Mouse (Mus musculus) kidney, postnatal 0 days (tissue): ENCODE results near the gene Fcho2. TPM values are rescaled to one million over a fixed set of nuclear protein-coding genes. Genes with fewer than 3 reads are reported as not detected.
A peak's percentile ranks its signal among the peaks of the same experiment; 100 is the strongest.

Experiments
- ATAC-seq: fragments of 200-750 bp; cut with Nextera tagmentation; replicated peaks from 2 replicates; pipeline ENCODE4 v1.8.0; 2017; ENCODE audit warnings: low read depth, moderate number of reproducible peaks, moderate TSS enrichment, moderate library complexity; ENCODE audit not compliant: low FRiP score
- DNase-seq: peaks from one replicate; pipeline ENCODE4 v3.0.0-alpha.2; 2016; ENCODE audit warnings: low spot score
- H3K27ac ChIP-seq: fragments of 300-500 bp; sonication (generic); 2 replicates; pipeline ENCODE4 v1.5.1; 2014; ENCODE audit warnings: mild to moderate bottlenecking
- H3K27me3 ChIP-seq: fragments of 300-500 bp; sonication (generic); 2 replicates; pipeline ENCODE4 v1.6.1; 2014; ENCODE audit warnings: low read length, mixed read lengths; ENCODE audit not compliant: insufficient read depth
- H3K36me3 ChIP-seq: fragments of 300-500 bp; sonication (generic); 2 replicates; pipeline ENCODE4 v1.6.1; 2014; ENCODE audit warnings: low read length, mixed read lengths; ENCODE audit not compliant: insufficient read depth
- H3K4me1 ChIP-seq: fragments of 300-500 bp; sonication (generic); replicated peaks from 2 replicates; pipeline ENCODE4 v1.6.1; 2014; ENCODE audit warnings: antibody characterized with exemption, low read length, mixed read lengths; ENCODE audit not compliant: insufficient read depth
- H3K4me2 ChIP-seq: fragments of 300-500 bp; sonication (generic); 2 replicates; pipeline ENCODE4 v1.6.1; 2014; ENCODE audit warnings: mild to moderate bottlenecking, low read length, moderate library complexity, mixed read lengths
- H3K4me3 ChIP-seq: fragments of 300-500 bp; sonication (generic); replicated peaks from 2 replicates; pipeline ENCODE4 v1.5.1; 2014; ENCODE audit warnings: low read depth, low read length
- H3K9ac ChIP-seq: fragments of 300-500 bp; sonication (generic); 2 replicates; pipeline ENCODE4 v1.6.1; 2014; ENCODE audit warnings: low read depth, low read length
- H3K9me3 ChIP-seq: fragments of 300-500 bp; sonication (generic); replicated peaks from 2 replicates; pipeline ENCODE4 v1.6.1; 2016; ENCODE audit warnings: low read length, inconsistent platforms, mixed read lengths
- CTCF ChIP-seq: IDR thresholded peaks from 2 replicates; pipeline ENCODE4 v1.5.1; 2016; ENCODE audit warnings: antibody characterized with exemption, low read depth, mild to moderate bottlenecking, moderate library complexity
- WGBS: fragments of 180-500 bp; shearing (Covaris S2); extraction: QIAGEN DNeasy Blood & Tissue Kit; methylation state at CpG from one replicate; pipeline ENCODE4 v1.1.7; 2014; 5-methylcytosine and 5-hydroxymethylcytosine counted together
- polyA plus RNA-seq: library from polyadenylated mRNA; unstranded; fragments of >200 nt; fragmentation: Nextera tagmentation; extraction: Ambion mirVana; gene quantifications from 2 replicates; pipeline ENCODE4 v1.2.1, GENCODE M21; 2015

The Fcho2 gene
- polyA plus RNA-seq, 1 experiment from 2014 or later, result 33.0 TPM

- DNase-seq (no peak), ATAC-seq (no peak)
- Histone ChIP-seq H3K4me3 (no peak overlapping the region), H3K27me3 (no peaks in the 10 kb centered on the region), H3K4me2 (no peak overlapping the region), H3K4me1 (no peaks in the 10 kb centered on the region), H3K36me3 (peaks cover 16% of the 10 kb centered on the region), H3K9ac (no peak overlapping the region), H3K9me3 (no peaks in the 10 kb centered on the region), H3K27ac (no peak overlapping the region)
- no peak for TF ChIP-seq CTCF
- WGBS, result 97% methylated on average over 1 of the region's 1 CpGs
Observed at GRCm38 (mm10) chr13:98792864-98793263, 22.4 kb downstream of the Fcho2 start.

GRCm38 (mm10) chr13:98791693-98792092 lies 23.6 kb downstream of the Fcho2 start:
- no peaks in the 10 kb centered on the region for H3K27me3 ChIP-seq
- ATAC-seq, result no peak
- no peak overlapping the region for H3K4me2 ChIP-seq
- H3K9me3 ChIP-seq, result no peaks in the 10 kb centered on the region
- peaks cover 20% of the 10 kb centered on the region; the same call in 1 of the 2 replicates for H3K36me3 ChIP-seq
- no peak for DNase-seq
- no peaks in the 10 kb centered on the region for H3K4me1 ChIP-seq
- no peak for TF ChIP-seq CTCF
- no peak overlapping the region for H3K4me3 ChIP-seq
- H3K9ac ChIP-seq, result no peak overlapping the region
- H3K27ac ChIP-seq, result no peak overlapping the region
- 92% methylated on average over 1 of the region's 1 CpGs for WGBS

GRCm38 (mm10) chr13:98786970-98787685 lies 28.1 kb downstream of the Fcho2 start:
- no peak for TF ChIP-seq CTCF
- Histone ChIP-seq H3K4me3 (no peak overlapping the region), H3K27ac (no peak overlapping the region), H3K36me3 (peaks cover 25% of the 10 kb centered on the region), H3K4me2 (no peak overlapping the region), H3K9me3 (no peaks in the 10 kb centered on the region), H3K9ac (no peak overlapping the region), H3K4me1 (no peaks in the 10 kb centered on the region), H3K27me3 (no peaks in the 10 kb centered on the region)
- DNase-seq (no peak), ATAC-seq (no peak)
- 84% methylated on average over 5 of the region's 5 CpGs for WGBS

GRCm38 (mm10) chr13:98777959-98778358 lies 37.3 kb downstream of the Fcho2 start:
- ATAC-seq (no peak), DNase-seq (no peak)
- no peaks in the 10 kb centered on the region for H3K9me3 ChIP-seq
- H3K4me1 ChIP-seq, result no peaks in the 10 kb centered on the region
- TF ChIP-seq CTCF, result no peak
- 94% methylated on average over 3 of the region's 3 CpGs for WGBS
- H3K4me3 ChIP-seq, result no peak overlapping the region
- peaks cover 24% of the 10 kb centered on the region for H3K36me3 ChIP-seq
- H3K27me3 ChIP-seq, result no peaks in the 10 kb centered on the region
- no peak overlapping the region for H3K27ac ChIP-seq
- H3K9ac ChIP-seq, result no peak overlapping the region
- H3K4me2 ChIP-seq, result no peak overlapping the region

DNA sequence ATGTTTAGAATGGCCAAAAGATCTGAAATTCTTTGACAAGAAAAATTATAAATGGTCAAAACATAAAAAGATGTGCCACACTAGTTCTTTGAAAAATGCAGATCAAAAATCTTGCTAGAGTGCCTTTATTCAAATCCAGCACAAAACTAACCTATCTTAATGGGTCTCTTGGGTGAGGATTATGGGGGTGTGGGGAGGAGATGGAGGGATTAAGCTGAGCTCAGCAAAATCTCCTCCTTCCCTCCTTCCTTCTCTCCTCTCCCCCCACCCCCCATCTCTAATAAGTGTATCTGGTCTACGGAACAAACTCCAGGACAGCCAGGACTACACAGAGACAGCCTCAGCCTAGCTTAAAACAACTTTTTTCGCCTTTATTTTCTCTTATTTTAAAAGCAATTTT lies 43.8 kb downstream of the Fcho2 start:
- TF ChIP-seq CTCF, result no peak
- Histone ChIP-seq H3K36me3 (0 out of 2 replicates have a peak, but pooled peaks cover 9% of the 10 kb centered on the region), H3K4me2 (no peak overlapping the region), H3K4me3 (no peak overlapping the region), H3K9ac (no peak overlapping the region), H3K9me3 (no peaks in the 10 kb centered on the region), H3K27me3 (no peaks in the 10 kb centered on the region), H3K4me1 (no peaks in the 10 kb centered on the region), H3K27ac (no peak overlapping the region)
- DNase-seq (no peak), ATAC-seq (no peak)
- 92% methylated on average over 2 of the region's 2 CpGs for WGBS

- TF ChIP-seq CTCF, result no peak
- ATAC-seq, result 0 out of 2 replicates have a peak, but pooled peaks have one; percentile 43
- 26% methylated on average over 4 of the region's 4 CpGs for WGBS
- Histone ChIP-seq H3K4me3 (no peak overlapping the region), H3K9ac (no peak overlapping the region), H3K27ac (no peak overlapping the region), H3K36me3 (no peaks in the 10 kb centered on the region), H3K9me3 (no peaks in the 10 kb centered on the region), H3K27me3 (no peaks in the 10 kb centered on the region), H3K4me1 (no peaks in the 10 kb centered on the region), H3K4me2 (no peak overlapping the region)
- peak; percentile 60 for DNase-seq
Observed at GRCm38 (mm10) chr13:98768329-98768728, 46.9 kb downstream of the Fcho2 start.
